Mouse (Mus musculus) forebrain, embryonic 11.5 days (tissue): ENCODE results near the gene Ankra2. TPM values are rescaled to one million over a fixed set of nuclear protein-coding genes. Genes with fewer than 3 reads are reported as not detected.
A peak's percentile ranks its signal among the peaks of the same experiment; 100 is the strongest.

ENCODE experiments used
- ATAC-seq: fragments of 200-750 bp; cut with Nextera tagmentation; replicated peaks from 2 replicates; pipeline ENCODE4 v1.8.0; 2017; ENCODE audit warnings: moderate TSS enrichment; ENCODE audit not compliant: low FRiP score
- DNase-seq: peaks from one replicate; pipeline ENCODE4 v3.0.0-alpha.2; 2017; ENCODE audit warnings: low spot score
- H3K27ac ChIP-seq: fragments of 300-500 bp; sonication (generic); 2 replicates; pipeline ENCODE4 v1.5.1; 2014; ENCODE audit warnings: low read depth, low read length
- H3K27me3 ChIP-seq: fragments of 300-500 bp; sonication (generic); 2 replicates; pipeline ENCODE4 v1.6.1; 2014; ENCODE audit warnings: mild to moderate bottlenecking, low read length, mixed read lengths; ENCODE audit not compliant: control insufficient read depth, insufficient read depth
- H3K36me3 ChIP-seq: fragments of 300-500 bp; sonication (generic); 2 replicates; pipeline ENCODE4 v1.6.1; 2014; ENCODE audit warnings: mild to moderate bottlenecking, low read length, moderate library complexity, mixed read lengths; ENCODE audit not compliant: control insufficient read depth, insufficient read depth
- H3K4me1 ChIP-seq: fragments of 300-500 bp; sonication (generic); replicated peaks from 2 replicates; pipeline ENCODE4 v1.6.1; 2014; ENCODE audit warnings: low read length, mixed read lengths; ENCODE audit not compliant: control insufficient read depth, insufficient read depth
- H3K4me2 ChIP-seq: fragments of 300-500 bp; sonication (generic); 2 replicates; pipeline ENCODE4 v1.6.1; 2014; ENCODE audit warnings: low read depth, mild to moderate bottlenecking, low read length, moderate library complexity, mixed read lengths; ENCODE audit not compliant: severe bottlenecking
- H3K4me3 ChIP-seq: fragments of 300-500 bp; sonication (generic); 2 replicates; pipeline ENCODE4 v1.5.1; 2014; ENCODE audit warnings: low read depth, low read length
- H3K9ac ChIP-seq: fragments of 300-500 bp; sonication (generic); 2 replicates; pipeline ENCODE4 v1.6.1; 2014; ENCODE audit warnings: low read length
- H3K9me3 ChIP-seq: fragments of 300-500 bp; sonication (generic); 2 replicates; pipeline ENCODE4 v1.6.1; 2016; ENCODE audit warnings: low read length, mixed read lengths; ENCODE audit not compliant: control insufficient read depth
- WGBS: fragments of 180-500 bp; shearing (Covaris S2); extraction: QIAGEN DNeasy Blood & Tissue Kit; methylation state at CpG from one replicate; pipeline ENCODE4 v1.1.7; 2014; 5-methylcytosine and 5-hydroxymethylcytosine counted together
- polyA plus RNA-seq: library from polyadenylated mRNA; unstranded; fragments of >200 nt; fragmentation: Nextera tagmentation; extraction: Ambion mirVana; gene quantifications from 2 replicates; pipeline ENCODE4 v1.2.1, GENCODE M21; 2014

Gene Ankra2
- polyA plus RNA-seq, 1 experiment from 2014 or later: 33.3 TPM

DNA sequence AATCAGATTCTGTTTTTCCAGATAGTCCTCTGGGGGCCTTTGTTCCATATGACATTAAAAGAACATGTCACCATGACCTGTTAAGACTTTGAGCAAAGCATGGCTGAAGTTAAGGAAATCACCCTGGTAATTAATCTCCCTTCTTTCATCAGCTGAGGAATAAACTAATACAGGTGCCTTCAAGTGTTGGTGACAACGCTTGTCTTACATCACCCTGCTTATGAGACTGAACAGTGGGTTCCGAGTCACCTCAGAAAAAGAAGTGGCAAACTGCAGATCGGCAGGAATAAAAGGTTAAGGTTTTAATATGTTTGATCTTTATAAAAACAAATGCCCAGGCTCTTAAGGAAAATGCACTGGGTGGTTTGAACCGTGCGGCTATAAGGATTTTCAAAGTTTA lies 16.8 kb downstream of the Ankra2 start, which contains the start of gene Gm21976:
TSS of gene Gm21976 (plus strand) at position 202 of the 400 bp plus-strand sequence.
- no peaks in the 10 kb centered on the region for H3K9me3 ChIP-seq
- 91% methylated on average over 5 of the region's 5 CpGs for WGBS
- H3K4me2 ChIP-seq: no peak within 1 kb of the TSS
- no peak within 1 kb of the TSS for H3K9ac ChIP-seq
- no peak within 1 kb of the TSS for H3K4me3 ChIP-seq
- no peaks in the 10 kb centered on the region for H3K36me3 ChIP-seq
- H3K4me1 ChIP-seq: no peaks in the 10 kb centered on the region
- DNase-seq: no peak
- no peaks in the 10 kb centered on the region for H3K27me3 ChIP-seq
- ATAC-seq: no peak
- no peak within 1 kb of the TSS for H3K27ac ChIP-seq

DNA sequence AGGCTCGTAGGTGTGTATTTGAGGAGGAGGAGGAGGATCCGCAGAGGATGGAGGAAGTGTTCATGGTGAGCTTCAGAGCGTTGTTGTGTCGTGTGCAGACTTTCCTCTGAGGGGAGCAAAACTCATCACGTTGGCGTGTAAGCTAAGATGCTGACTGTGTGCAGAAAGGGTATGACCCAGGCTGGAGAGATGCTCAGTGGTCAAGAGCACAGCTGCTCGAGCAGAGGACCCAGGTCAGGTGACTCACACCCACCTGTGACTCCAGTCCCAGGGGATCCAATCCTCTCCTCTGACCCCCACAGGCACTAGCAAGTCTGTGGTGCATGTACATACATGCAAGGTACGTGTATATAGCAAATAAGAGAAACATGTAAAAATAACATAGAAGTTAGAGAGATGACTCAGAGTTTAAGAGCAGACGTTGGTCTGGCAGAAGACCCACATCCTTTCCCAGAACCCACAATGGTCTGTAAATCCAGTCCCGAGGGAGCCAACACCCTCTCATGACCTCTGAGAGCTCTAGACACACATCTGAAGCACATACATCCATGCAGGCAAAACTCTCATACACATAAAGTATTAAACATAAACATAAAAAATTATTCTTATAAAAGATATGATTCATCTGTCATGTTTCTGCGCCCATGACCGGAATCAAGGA lies 18.2 kb downstream of the Ankra2 start:
- no peak overlapping the region for H3K4me3 ChIP-seq
- H3K9me3 ChIP-seq: no peaks in the 10 kb centered on the region
- whole genome bisulfite sequencing: 82% methylated on average over 12 of the region's 12 CpGs
- no peak overlapping the region for H3K9ac ChIP-seq
- H3K27me3 ChIP-seq: no peaks in the 10 kb centered on the region
- no peak for ATAC-seq
- H3K36me3 ChIP-seq: no peaks in the 10 kb centered on the region
- DNase-seq: no peak
- no peaks in the 10 kb centered on the region for H3K4me1 ChIP-seq
- no peak overlapping the region for H3K27ac ChIP-seq
- H3K4me2 ChIP-seq: no peak overlapping the region

DNA sequence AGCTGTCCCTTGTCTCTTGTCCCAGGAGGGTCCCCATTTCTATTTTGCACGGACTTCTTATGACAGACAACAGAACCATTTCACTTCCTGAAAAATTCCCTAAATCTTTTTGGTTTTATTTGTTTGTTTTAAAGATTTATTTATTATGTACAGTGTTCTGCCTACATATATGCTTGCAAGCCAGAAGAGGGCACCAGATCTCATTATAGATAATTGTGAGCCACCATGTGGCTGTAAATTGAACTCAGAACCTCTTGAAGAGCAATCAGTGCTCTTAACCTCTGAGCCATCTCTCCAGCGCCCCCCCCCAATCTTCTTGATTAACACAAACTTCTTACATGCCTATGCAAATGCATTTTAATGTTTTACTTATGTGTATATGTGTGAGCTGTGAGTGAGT lies 27.8 kb downstream of the Ankra2 start:
- Histone ChIP-seq H3K27ac (no peak overlapping the region), H3K4me1 (no peaks in the 10 kb centered on the region), H3K36me3 (no peaks in the 10 kb centered on the region), H3K4me2 (no peak overlapping the region), H3K9me3 (peaks cover 2% of the 10 kb centered on the region; the same call in 1 of the 2 replicates), H3K27me3 (no peaks in the 10 kb centered on the region), H3K4me3 (no peak overlapping the region), H3K9ac (no peak overlapping the region)
- DNase-seq (no peak), ATAC-seq (no peak)
- 41% methylated on average over 2 of the region's 2 CpGs for WGBS

DNA sequence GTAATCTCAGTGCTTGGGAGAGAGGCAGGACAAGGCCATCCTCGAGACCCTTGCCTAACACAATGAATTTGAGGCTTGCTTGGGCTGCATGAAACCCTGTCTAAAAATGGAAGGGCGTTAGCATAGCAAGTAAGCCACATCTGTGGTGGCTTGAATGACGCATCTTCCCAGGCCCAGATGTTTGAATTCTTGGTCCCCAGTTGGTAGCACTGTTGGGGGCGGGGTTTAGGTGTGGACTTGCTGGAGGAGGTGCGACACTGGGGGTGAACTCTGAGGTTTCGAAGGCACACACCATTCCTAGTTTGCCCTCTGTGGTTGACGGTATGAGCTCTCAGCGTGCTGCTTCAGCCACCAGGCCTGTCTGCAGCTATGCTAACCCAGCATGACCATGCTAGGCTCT lies 28.8 kb downstream of the Ankra2 start:
- Histone ChIP-seq H3K9me3 (peaks cover 2% of the 10 kb centered on the region; the same call in 1 of the 2 replicates), H3K4me1 (no peaks in the 10 kb centered on the region), H3K4me2 (no peak overlapping the region), H3K36me3 (no peaks in the 10 kb centered on the region), H3K9ac (no peak overlapping the region), H3K27me3 (no peaks in the 10 kb centered on the region), H3K4me3 (no peak overlapping the region), H3K27ac (no peak overlapping the region)
- ATAC-seq (no peak), DNase-seq (no peak)
- WGBS: 84% methylated on average over 8 of the region's 8 CpGs

DNA sequence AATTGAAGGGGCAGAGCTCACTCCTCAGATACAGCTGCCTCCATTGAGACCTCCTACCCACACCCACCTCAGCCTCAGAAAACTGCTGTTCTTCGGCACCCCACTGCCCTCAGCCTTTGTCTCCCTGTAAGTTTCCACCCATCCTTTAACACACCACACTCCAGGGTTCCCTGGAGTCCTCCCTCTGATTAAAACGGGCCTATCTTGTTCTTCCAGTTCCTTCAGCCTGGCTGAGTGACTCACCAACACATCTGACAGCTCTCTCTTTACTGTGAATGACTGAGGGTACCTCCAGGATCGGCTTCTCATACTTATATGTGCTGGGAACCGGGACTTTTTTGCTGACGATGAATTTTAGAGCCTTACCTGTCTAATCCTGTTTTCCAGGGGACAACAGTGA lies 33.2 kb downstream of the Ankra2 start:
- H3K4me3 ChIP-seq: no peak overlapping the region
- ATAC-seq (no peak), DNase-seq (no peak)
- no peak overlapping the region for H3K9ac ChIP-seq
- no peaks in the 10 kb centered on the region for H3K36me3 ChIP-seq
- no peak overlapping the region for H3K4me2 ChIP-seq
- no peak overlapping the region for H3K27ac ChIP-seq
- WGBS: 55% methylated on average over 5 of the region's 5 CpGs
- H3K9me3 ChIP-seq: peaks cover 2% of the 10 kb centered on the region; the same call in 1 of the 2 replicates
- no peaks in the 10 kb centered on the region for H3K4me1 ChIP-seq
- H3K27me3 ChIP-seq: no peaks in the 10 kb centered on the region

DNA sequence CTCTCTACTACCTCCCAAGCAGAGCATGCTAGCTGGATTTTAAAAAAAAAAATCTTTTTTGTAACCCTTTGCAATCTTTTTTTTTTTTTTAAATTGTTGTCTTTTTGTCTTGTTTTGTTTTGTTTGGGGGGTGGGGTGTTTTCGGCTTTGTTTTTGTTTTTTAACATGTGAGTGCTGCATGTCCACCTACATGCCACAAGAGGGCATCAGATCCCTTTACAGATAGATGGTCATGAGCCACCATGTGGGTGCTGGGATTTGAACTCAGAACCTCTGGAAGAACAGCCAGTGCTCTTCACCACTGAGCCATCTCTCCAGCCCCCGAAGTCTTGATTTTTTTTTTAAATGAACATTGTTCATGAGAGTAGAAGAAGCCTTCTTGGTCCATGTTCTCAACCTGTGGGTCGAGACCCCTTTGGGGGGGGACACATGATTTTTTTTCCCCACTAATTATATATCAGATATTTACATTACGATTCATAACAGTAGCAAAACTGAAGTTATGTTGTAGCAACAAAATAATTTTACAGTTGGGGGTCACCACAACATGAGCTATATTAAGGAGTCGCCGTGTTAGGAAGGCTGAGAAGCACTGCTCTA lies 35.1 kb downstream of the Ankra2 start:
- no peaks in the 10 kb centered on the region for H3K4me1 ChIP-seq
- no peak overlapping the region for H3K9ac ChIP-seq
- no peak overlapping the region for H3K27ac ChIP-seq
- H3K36me3 ChIP-seq: no peaks in the 10 kb centered on the region
- peaks cover 2% of the 10 kb centered on the region; the same call in 1 of the 2 replicates for H3K9me3 ChIP-seq
- 89% methylated on average over 6 of the region's 6 CpGs for WGBS
- DNase-seq (no peak), ATAC-seq (no peak)
- H3K4me3 ChIP-seq: no peak overlapping the region
- no peak overlapping the region for H3K4me2 ChIP-seq
- H3K27me3 ChIP-seq: no peaks in the 10 kb centered on the region

DNA sequence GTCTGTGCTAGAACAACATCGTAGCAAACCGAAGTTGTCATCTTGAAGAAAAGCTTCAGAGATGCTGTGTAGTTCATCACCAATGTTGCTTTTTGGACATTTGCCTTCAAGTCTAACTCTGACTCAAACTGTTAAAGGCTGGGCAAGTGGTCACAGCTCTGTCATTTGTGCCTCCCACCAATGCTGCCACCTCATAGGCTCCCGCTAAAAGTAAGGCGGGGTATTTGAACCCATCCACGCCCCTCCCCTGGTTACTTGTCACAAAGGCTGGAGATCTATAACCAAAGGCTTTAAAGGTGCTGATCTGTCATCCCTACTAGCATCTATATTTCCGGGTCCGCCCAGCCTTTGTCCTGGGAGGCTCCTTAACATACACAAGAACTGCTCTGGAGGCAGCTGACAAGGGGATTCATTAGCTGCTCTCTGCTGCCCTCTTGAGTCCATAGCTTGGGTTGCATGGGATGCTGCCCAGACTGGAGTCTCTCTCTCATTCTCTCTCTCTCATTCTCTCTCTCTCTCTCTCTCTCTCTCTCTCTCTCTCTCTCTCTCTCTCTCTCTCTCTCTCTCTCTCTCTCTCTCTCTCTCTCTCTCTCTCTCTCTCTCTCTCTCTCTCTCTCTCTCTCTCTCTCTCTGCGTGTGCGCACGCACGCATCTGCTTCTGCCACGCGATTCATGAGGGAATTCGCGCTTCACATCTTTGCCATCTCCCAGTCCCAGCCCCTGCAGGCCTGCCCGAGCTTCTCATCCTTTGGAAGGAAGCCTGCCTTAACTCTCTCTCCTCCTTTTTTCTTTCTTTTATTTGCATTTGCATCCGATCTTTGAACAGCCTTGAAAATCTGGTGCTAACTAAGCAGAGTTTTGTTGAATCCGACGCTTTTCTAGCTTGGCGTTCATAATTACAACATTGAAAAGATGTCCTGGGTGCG lies 36.2 kb downstream of the Ankra2 start:
- no peaks in the 10 kb centered on the region for H3K4me1 ChIP-seq
- WGBS: 56% methylated on average over 21 of the region's 21 CpGs
- no peak overlapping the region for H3K4me3 ChIP-seq
- H3K27me3 ChIP-seq: no peaks in the 10 kb centered on the region
- H3K9me3 ChIP-seq: peaks cover 2% of the 10 kb centered on the region; the same call in 1 of the 2 replicates
- peak; percentile 70 for ATAC-seq
- peak overlapping the region; percentile 44; the same call in 1 of the 2 replicates for H3K9ac ChIP-seq
- DNase-seq: peak; percentile 92
- no peaks in the 10 kb centered on the region for H3K36me3 ChIP-seq
- 0 out of 2 replicates have a peak overlapping the region, but pooled peaks have one; percentile 26 for H3K4me2 ChIP-seq
- no peak overlapping the region for H3K27ac ChIP-seq

DNA sequence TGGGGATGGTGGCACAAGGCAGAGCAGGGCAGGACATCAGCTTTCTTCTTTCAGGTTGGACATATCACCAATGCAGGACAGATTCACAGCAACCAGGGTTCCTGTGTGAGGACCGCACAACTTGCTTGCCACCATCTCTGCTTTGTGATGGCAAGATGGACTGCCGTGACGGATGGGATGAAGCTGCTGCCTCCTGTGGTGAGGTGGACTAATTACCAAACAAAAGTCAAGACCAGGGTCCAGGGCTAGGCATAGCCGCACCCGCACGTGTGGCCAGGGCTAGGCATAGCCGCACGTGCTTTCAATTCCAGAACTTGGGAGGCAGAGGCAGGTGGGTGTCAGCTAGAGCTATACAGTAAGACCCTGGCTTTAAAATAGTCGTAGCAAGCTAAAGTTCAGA lies 42.4 kb downstream of the Ankra2 start:
- Histone ChIP-seq H3K9me3 (no peaks in the 10 kb centered on the region), H3K9ac (no peak overlapping the region), H3K4me3 (no peak overlapping the region), H3K4me2 (no peak overlapping the region), H3K36me3 (peaks cover 2% of the 10 kb centered on the region; the same call in 1 of the 2 replicates), H3K27me3 (no peaks in the 10 kb centered on the region), H3K4me1 (no peaks in the 10 kb centered on the region), H3K27ac (no peak overlapping the region)
- ATAC-seq (no peak), DNase-seq (no peak)
- WGBS: 87% methylated on average over 9 of the region's 9 CpGs
